Mouse (Mus musculus) limb, embryonic 14.5 days (tissue): ENCODE measurements around the gene Rad23b. TPM values are rescaled to one million over a fixed set of nuclear protein-coding genes. Genes with fewer than 3 reads are reported as not detected.
"Not testable (repeated sequence)": the region's sequence is repeated elsewhere in the genome, so short reads cannot be mapped to it uniquely, and the experiment has no call there.

Source experiments
- ATAC-seq: fragments of 200-750 bp; cut with Nextera tagmentation; 2 replicates; pipeline ENCODE4 v1.8.0; 2017; ENCODE audit warnings: low read depth, moderate number of reproducible peaks, moderate TSS enrichment; ENCODE audit not compliant: low FRiP score
- DNase-seq: peaks from one replicate; pipeline ENCODE4 v3.0.0-alpha.2; 2015; ENCODE audit warnings: low spot score
- H3K27ac ChIP-seq: fragments of 300-500 bp; sonication (generic); replicated peaks from 2 replicates; pipeline ENCODE4 v1.5.1; 2014; ENCODE audit warnings: low read depth, mild to moderate bottlenecking, low read length, moderate library complexity, mixed read lengths
- H3K27me3 ChIP-seq: fragments of 300-500 bp; sonication (generic); 2 replicates; pipeline ENCODE4 v1.6.1; 2014; ENCODE audit warnings: low read length, mixed read lengths; ENCODE audit not compliant: control insufficient read depth, insufficient read depth
- H3K36me3 ChIP-seq: fragments of 300-500 bp; sonication (generic); 2 replicates; pipeline ENCODE4 v1.6.1; 2014; ENCODE audit warnings: mild to moderate bottlenecking, low read length, moderate library complexity, mixed read lengths; ENCODE audit not compliant: control insufficient read depth, insufficient read depth
- H3K4me1 ChIP-seq: fragments of 300-500 bp; sonication (generic); 2 replicates; pipeline ENCODE4 v1.6.1; 2014; ENCODE audit warnings: antibody characterized with exemption, low read length, mixed read lengths; ENCODE audit not compliant: control insufficient read depth, insufficient read depth
- H3K4me2 ChIP-seq: fragments of 300-500 bp; sonication (generic); replicated peaks from 2 replicates; pipeline ENCODE4 v1.6.1; 2014; ENCODE audit warnings: low read depth, mild to moderate bottlenecking, low read length, moderate library complexity; ENCODE audit not compliant: severe bottlenecking
- H3K4me3 ChIP-seq: fragments of 300-500 bp; sonication (generic); replicated peaks from 2 replicates; pipeline ENCODE4 v1.5.1; 2014; ENCODE audit warnings: low read length
- H3K9ac ChIP-seq: fragments of 300-500 bp; sonication (generic); 2 replicates; pipeline ENCODE4 v1.6.1; 2014; ENCODE audit warnings: mild to moderate bottlenecking, low read depth, low read length, moderate library complexity; ENCODE audit not compliant: severe bottlenecking
- H3K9me3 ChIP-seq: fragments of 300-500 bp; sonication (generic); 2 replicates; pipeline ENCODE4 v1.6.1; 2016; ENCODE audit warnings: low read length; ENCODE audit not compliant: control insufficient read depth
- POLR2A ChIP-seq: fragments of 200-500 bp; IDR thresholded peaks from 2 replicates; pipeline ENCODE4 v1.8.0; 2012; ENCODE audit warnings: inconsistent platforms, mild to moderate bottlenecking, moderate library complexity, borderline replicate concordance; ENCODE audit not compliant: insufficient read depth, insufficient read length; ENCODE audit errors: extremely low read depth
- WGBS: fragments of 180-500 bp; shearing (Covaris S2); extraction: QIAGEN DNeasy Blood & Tissue Kit; methylation state at CpG from one replicate; pipeline ENCODE4 v1.1.7; 2014; 5-methylcytosine and 5-hydroxymethylcytosine counted together
- polyA plus RNA-seq, 2 experiments: library from polyadenylated mRNA; depleted of rRNA in 1 of 2; stranded (reverse) in 1 of 2; unstranded in 1 of 2; fragments of >200 nt; fragmentation: Nextera tagmentation in 1 of 2; extraction: Ambion mirVana in 1 of 2; gene quantifications; 2 replicates each; pipeline versions ENCODE4 v1.2.1 to v1.2.3; 2012 to 2014

Gene Rad23b
- polyA plus RNA-seq, 2 experiments: 88.8 to 179 TPM

GRCm38 (mm10) chr4:55325786-55326518 is 23.9 kb upstream of the Rad23b start:
- no peak overlapping the region for H3K4me2 ChIP-seq
- H3K4me1 ChIP-seq: no peaks in the 10 kb centered on the region
- no peak overlapping the region for H3K9ac ChIP-seq
- H3K9me3 ChIP-seq: no peaks in the 10 kb centered on the region
- DNase-seq (peak; percentile 19), ATAC-seq (no peak)
- no peak for TF ChIP-seq POLR2A
- no peak overlapping the region for H3K4me3 ChIP-seq
- no peak overlapping the region for H3K27ac ChIP-seq
- 53% methylated on average over 4 of the region's 4 CpGs for WGBS
- no peaks in the 10 kb centered on the region for H3K36me3 ChIP-seq
- H3K27me3 ChIP-seq: no peaks in the 10 kb centered on the region

GRCm38 (mm10) chr4:55327508-55327907 is 22.3 kb upstream of the Rad23b start:
- ATAC-seq (no peak), DNase-seq (no peak)
- Histone ChIP-seq H3K9me3 (no peaks in the 10 kb centered on the region), H3K4me3 (no peak overlapping the region), H3K4me2 (no peak overlapping the region), H3K4me1 (no peaks in the 10 kb centered on the region), H3K36me3 (no peaks in the 10 kb centered on the region), H3K9ac (no peak overlapping the region), H3K27ac (no peak overlapping the region), H3K27me3 (no peaks in the 10 kb centered on the region)
- 71% methylated on average over 4 of the region's 4 CpGs for WGBS
- no peak for TF ChIP-seq POLR2A

GRCm38 (mm10) chr4:55328471-55328870 is 21.4 kb upstream of the Rad23b start:
- DNase-seq (no peak), ATAC-seq (no peak)
- TF ChIP-seq POLR2A: no peak
- no peak overlapping the region for H3K4me3 ChIP-seq
- 93% methylated on average over 11 of the region's 11 CpGs for WGBS
- H3K4me1 ChIP-seq: no peaks in the 10 kb centered on the region
- H3K27ac ChIP-seq: no peak overlapping the region
- no peaks in the 10 kb centered on the region for H3K36me3 ChIP-seq
- no peaks in the 10 kb centered on the region for H3K9me3 ChIP-seq
- no peaks in the 10 kb centered on the region for H3K27me3 ChIP-seq
- H3K9ac ChIP-seq: no peak overlapping the region
- H3K4me2 ChIP-seq: no peak overlapping the region

- H3K4me3 ChIP-seq, H3K9me3 ChIP-seq, DNase-seq, H3K27me3 ChIP-seq, ATAC-seq, H3K36me3 ChIP-seq, H3K4me1 ChIP-seq, H3K4me2 ChIP-seq, H3K27ac ChIP-seq, H3K9ac ChIP-seq: not testable (repeated sequence)
- 88% methylated on average over 6 of the region's 7 CpGs for WGBS
These were observed 20.9 kb upstream of the Rad23b start for GRCm38 (mm10) chr4:55328928-55329327.

- ATAC-seq (no peak), DNase-seq (no peak)
- Histone ChIP-seq H3K27me3 (no peaks in the 10 kb centered on the region), H3K9ac (no peak overlapping the region), H3K4me3 (no peak overlapping the region), H3K4me2 (no peak overlapping the region), H3K36me3 (no peaks in the 10 kb centered on the region), H3K9me3 (no peaks in the 10 kb centered on the region), H3K27ac (no peak overlapping the region), H3K4me1 (no peaks in the 10 kb centered on the region)
- 60% methylated on average over 8 of the region's 8 CpGs for WGBS
- no peak for TF ChIP-seq POLR2A
These were observed 20.1 kb upstream of the Rad23b start for GRCm38 (mm10) chr4:55329621-55330346.
